Mouse (Mus musculus): ENCODE measurements around the gene Tnfrsf1a.

- TF ChIP-seq CTCF (IDR thresholded peaks at IDR 0.05; ENCODE audit: low read depth, low read length) (no peak), POLR2AphosphoS5 (IDR thresholded peaks at IDR 0.05; ENCODE audit: insufficient replicate concordance, low read depth, low read length) (no peak), TAL1 (conservative IDR thresholded peaks at IDR 0.05; ENCODE audit: low read depth, low read length) (no peak)
These were observed 29.5 kb downstream of the Tnfrsf1a start for GRCm38 (mm10) chr6:125378621-125379020.
